Mouse (Mus musculus): Measurements from ENCODE around the gene Exog.

The Exog gene

DNA sequence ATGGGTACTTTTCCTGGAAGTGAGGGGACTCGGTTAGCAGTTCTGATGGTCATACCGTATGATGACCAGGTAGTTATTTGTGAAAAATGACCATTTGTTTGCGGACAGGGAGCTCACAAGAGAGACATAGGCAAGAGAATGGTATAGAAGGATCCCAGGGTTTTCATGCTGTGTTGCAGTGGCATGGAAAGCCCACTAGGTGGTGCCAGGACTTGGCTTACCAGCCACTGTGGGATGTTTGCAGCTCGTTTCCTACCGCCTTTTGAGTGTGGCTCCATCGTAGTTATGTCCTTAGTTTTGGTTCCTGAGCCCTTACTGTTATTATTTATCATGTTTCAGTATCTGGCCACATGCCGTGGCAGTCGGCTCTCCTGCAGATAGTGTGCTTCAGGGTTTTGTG, 15.7 kb downstream of the Exog start:
- peak in 1 of 2 experiments; percentile 67 for DNase-seq

DNA sequence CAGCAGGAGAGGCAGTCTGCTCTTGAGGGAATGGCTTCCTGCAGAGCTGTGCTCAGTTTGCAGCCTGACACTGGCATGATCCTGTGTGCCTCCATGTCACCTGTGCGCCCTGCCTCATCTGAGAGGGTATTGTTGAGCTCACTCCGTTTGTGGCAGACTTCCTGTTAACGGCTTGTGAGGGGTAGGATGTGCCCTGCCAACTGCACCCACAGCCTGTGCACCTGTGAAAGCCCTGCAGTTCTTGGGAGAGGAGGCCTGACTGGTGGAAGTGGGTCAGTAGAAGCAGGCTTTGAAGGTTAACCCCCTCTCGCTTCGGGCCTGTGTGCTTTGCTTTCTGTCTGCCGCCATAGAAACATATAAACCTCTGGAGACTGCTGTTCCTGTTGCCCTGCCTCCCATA, 20.3 kb downstream of the Exog start:
- DNase-seq: no peak

DNA sequence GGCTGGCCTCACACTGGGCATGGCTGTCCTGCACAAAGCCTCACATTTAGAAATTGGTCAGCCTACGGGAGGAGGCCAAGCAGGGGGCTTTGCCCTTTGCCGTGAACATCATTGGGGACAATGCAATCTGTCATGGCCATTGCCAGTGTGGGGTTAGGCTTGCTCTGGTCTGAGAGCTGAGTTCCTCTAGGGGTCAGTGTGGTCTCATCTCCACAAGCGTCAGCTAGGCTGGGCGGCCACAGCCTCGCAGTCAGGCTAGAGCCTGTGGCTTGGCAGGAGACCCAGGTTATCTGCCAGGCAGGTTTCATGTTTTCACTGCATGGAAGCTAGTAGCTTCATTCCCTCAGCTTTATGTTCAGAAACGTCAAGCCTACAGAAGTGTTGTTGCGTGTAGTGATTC, 20.9 kb downstream of the Exog start:
- DNase-seq: peak; percentile 54 to 69

DNA sequence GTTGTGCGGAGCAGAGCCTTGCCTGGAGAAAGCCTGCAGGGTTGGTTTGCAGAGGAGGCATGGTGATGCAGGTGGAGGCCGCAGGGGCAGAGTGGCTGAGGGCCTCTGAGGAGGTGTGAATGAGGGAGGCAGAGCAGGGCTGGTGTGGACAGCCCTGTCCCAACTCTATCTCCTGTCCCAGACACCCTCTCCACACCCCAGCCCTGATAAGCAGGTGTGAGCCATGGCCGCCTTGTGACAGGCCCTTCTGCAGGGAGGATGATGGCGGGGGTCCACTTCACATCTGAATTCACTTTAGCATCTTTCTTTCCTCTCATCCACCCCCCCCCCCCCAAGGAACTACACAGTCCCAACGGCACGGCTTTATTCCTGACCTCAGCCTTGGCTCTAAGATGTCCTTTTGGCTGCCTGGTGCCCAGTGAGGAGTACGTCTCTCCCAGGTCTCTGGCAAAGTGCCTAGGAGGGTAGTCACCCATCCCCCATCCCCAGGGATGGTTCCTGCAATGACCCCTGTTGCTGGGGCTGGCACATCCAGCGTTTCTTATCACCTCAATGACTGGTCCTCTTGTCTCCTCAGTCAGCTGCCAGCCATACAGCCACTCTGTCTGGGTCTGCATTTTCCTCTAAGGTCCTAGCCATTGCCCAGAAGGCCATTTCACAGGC, 25.1 kb downstream of the Exog start:
- no peak for DNase-seq

DNA sequence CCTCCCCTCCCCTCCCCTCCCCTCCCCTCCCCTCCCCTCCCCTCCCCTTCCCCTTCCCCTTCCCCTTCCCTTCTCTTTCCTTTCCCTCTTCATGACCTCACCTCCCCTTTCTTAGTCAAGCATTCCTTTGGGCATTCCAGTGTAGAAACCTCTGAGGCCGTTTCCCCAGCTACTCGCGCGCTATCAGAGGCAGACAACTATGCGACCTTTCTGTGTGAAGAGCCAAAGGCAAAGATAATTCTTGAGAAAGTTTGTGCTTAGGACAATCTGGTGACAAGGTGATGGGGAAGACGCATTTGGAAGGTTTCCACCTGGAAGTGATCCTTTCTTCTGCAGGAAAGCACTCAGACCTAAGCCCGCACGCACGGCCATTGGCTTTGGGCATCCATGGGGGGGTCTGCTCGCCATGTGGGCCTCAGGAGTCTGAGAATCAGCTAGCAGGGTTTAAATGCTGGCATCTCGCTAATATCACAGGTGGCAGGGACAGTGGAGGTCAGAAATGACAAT, 27.7 kb downstream of the Exog start:
- DNase-seq: no peak

DNA sequence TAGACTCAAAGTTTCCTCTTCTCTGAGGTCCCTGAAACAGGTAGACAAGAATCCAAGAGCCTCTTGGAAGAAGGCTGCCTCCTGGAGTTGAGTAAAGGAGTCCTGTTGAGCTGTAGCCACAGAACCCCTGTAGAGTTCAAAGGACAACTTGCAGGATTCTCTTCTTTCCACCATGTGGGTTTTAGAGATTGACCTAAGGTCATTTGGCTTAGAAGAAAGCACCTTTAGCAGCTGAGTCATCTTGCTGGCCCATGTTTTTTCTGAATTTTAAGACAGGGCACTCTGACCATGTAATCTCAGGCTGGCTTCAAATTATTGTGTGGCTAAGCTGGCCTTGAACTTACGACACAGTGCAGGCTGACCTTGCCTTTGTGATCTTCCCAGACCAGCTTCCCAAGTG, 28.3 kb downstream of the Exog start:
- DNase-seq: peak in 1 of 2 experiments; percentile 11

DNA sequence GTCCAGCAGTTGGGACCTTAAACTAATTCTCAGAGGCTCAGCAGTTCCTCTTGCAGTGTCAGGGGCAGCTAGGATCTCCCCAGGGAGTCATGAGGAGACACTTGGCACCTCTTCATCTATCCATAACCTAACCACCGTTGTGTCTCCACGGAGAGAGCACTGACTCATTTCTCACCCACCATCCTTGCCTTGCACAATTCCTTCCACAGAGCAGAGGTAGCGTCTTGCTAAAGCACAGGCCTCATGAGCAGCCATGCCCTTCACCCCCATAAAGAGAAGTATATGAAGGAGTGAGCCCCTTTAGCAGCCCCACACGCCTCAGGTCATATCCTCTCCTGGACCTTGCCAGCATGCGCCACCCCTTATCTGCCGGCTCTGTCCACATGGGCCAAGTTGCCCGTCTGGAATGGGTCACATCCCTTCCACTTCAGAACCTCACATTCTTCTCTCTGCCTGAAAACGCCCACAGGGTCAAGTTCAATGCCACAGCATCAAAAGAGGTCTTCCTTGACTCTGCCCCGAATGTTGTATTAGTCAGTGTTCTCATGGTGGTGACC, 28.9 kb downstream of the Exog start:
- DNase-seq: no peak

DNA sequence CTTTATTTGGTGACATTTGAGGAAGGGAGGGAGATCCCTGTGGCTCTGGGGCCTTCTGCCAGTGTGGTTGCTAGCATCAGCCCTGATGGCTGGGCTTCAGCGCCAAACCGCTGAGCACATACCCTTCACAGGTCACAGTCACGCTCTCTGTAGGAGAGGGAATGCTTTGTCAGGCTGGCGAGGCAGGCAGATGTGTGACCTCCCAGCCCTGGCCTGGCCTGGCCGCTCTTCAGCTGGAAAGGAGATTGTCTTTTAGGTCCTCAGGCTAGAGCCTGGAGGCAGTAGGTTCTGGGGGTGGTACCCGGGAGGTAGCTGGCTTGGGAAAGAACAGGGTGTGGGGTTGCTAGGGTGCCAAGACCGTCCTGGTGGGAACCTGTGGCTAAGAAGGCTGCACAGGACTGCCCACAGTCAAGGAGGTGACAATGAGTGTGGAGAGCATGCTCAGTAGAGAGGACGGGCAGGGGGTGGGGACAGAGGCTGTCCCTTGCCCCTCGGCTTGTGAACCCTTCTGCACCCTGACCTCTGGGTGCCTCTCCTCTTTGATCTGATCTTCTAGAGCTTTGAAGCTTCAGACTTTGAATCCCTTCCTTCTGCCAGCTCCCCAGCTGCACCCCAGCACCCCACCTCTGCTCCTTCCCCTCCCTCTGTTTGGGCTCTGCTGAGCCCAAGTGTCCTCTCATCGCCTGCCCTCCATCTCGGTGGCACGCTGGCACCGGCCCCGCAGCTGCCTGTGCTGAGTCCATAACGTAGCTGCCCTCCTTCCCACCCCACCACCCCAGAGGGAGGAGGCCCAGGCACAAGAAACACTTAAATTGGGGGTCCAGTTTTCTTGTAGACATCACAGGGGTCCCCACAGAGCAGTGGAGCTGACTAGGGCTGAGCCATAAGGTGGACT, 30.2 kb downstream of the Exog start:
- no peak for DNase-seq

DNA sequence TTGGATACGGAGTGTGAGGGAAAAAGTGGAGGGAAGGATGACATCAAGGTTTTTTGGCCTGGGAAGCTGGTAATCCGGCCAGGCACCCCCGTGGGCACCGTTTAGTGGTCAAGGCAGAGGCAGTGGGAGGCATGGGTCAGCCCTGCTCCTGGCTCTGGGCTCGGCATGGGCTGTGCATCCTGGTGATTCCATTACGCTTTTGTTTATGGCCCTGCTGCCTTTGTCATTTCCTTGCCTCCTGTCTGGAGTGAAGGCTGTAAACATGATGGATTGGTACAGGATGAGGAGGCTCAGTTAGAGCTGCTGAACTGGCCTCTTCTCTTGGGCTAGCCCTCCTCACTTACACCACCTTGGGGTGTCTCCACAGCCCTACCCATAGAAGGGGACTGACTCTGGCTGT, 33.0 kb downstream of the Exog start:
- DNase-seq: no peak

DNA sequence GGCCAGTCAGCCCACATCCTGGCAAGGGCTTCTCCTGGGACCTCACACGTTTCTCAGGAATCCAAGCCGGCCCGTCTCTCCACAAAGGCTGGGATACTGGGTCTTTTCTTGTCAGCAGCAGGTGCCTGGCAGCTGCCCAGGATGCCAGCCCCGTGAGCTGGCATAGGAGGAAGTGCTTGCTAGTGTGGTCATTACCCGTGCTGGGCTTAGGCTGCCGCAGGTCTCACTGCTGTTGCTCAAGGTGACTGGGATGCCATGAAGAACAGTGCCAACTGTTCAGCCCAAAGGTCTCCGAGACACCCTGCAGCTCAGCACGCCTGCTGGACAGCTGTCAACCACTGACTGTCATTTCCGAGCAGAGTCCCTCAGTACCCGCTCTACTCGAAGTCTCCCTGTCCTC, 33.6 kb downstream of the Exog start:
- peak; percentile 24 to 73 for DNase-seq

DNA sequence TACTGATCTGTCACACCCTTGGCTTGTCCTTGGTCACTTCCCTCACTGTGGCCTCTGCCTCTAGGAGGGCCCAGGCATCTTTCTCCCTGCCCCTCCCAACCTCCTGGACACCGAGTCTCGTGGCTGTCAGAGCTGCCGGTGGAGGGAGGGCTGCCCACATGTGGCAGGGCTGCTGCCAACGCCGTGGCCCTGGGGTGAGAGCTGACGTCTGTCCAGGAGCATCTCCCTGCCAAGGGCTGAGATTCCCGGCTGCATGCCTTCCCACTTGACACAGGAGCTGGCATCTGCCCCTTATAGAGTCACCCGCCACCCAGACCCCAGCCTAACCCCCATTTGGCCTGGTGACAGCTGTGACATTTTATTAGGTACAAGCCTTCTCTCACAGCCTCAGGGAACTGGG, 34.6 kb downstream of the Exog start:
- no peak for DNase-seq

DNA sequence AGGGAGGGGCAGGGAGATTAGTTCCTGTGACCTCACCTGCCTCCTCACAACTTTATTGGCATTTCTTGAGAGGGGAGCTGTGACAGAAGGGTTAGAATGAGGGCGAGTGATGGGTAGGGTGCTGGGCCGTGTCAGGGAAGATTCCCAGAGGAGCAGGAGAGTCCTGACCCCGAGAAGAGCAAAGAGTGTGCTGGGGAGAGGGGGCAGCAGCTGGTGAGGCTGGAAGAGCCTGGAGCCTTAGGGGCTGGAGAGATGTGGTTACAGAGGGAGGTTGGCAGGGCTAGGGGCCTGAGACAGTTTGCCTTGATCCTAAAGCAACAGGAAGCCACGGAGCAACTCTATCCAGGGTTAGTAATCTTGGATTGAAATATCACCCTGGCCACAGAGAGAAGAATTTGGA, 36.9 kb downstream of the Exog start:
- no peak for DNase-seq

DNA sequence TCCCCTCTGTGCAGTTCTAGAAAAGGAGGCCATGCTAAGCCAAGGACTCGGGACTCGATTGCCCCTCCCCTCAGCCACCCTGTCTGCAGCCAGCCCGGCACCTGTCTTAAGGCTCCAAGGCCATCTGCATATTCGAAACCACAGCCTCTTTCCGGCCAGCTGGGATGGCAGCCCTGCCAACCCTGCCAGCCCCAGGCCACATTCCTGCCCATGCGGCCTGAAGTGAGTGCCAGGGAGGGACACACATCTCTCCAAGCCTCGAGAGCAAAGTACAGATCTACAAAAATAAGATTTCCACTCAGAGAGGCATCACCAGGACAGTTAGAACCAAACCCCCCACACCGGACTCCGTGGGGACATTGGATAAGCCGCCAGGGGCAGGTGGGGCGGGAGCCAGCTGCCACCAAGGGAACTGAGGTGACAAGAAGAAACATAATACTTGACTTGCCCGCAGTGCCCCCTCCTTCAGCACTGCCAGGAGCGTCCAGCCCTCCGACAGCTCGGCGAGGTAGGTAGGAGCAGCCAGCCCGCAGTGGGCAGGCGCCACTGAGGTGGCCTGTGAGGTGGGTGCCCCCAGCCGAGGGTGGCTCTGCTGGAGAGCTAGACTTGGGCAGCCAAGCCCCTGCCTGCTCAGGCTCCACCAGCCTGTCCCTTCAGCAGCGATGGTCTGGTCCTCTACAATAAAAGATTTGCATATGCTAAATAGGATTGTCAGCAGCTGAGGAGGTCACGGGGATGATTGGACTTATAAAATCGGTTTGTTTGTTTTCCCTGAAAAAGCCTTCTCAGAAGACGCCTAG, 39.0 kb downstream of the Exog start:
- peak; percentile 22 to 70 for DNase-seq

DNA sequence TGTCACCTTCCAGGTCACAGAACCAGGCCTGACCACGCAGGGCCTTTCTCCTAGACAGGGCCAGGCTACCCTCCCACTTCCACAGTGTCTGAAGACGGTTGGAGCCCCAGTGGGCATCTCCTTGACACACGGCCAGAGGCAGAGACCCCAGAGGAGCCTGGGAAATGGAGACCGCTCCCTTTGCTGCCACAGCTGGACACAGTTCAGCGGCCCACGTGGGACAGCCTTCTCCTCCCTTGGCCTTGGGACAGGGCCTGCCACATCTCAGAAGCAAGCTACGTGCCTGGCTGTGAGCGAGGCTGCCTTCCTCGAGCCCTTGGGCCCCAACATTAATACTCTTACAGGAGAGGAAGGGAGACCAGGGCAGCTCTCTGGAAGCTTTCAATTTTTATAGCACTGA, 39.7 kb downstream of the Exog start:
- no peak for DNase-seq

DNA sequence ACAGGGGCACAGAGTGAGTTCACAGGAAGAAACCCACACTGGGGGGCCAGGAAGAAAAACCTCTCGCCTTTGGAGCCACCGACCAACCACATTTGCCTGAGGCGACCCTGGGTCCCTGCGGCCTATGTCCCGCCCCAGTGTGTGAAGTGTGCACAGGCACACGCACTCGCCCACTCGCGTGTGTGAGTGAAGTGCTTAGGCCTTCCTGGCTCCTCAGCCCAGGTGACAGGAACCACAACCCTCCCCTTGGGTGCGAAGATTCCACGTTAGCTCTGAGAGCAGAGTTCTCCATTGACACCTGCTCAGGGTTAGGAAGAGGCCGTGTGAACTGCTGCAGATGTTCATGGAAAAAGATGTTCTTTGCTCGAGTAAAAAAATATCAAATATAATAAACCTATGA, 40.1 kb downstream of the Exog start:
- DNase-seq: no peak

DNA sequence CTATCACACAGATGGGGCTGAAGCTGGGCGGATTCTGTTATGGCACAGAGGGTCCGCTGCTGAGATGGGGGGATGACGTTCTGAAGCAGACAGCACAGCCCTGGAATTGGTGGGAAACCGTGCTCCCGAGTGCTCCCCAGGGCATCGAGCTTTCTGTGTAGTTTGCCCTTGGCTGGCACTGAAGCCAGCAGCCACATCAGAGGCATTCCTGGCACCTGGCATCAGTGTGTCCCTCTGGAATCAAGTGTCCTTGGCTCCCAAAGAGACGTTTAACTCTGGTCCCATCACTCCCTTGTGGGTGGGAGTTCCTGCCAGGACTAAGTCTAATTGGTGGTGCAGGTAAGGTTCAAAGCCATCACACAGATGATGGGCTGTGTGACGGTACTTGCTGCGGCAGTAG, 51.6 kb downstream of the Exog start:
- DNase-seq: peak in 1 of 2 experiments; percentile 32

DNA sequence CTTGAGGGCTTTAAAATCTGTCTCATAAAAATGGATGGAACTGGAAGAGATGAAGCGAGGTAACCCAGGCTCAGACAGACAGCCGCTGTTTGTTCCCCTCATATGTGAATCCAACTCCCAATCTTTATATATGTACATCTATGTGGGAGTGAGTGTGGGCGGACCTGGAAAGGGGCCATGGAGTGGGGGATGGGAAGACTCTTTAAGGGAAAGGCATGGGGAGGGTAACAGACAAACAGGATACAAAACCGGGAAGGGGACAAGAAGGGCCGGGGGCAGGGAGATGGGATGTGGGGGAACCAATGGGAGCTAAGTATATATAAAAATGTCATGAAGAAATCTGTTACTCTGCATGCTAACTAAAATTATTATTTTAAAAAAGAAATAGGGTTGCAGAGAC, 52.2 kb downstream of the Exog start:
- DNase-seq: no peak

DNA sequence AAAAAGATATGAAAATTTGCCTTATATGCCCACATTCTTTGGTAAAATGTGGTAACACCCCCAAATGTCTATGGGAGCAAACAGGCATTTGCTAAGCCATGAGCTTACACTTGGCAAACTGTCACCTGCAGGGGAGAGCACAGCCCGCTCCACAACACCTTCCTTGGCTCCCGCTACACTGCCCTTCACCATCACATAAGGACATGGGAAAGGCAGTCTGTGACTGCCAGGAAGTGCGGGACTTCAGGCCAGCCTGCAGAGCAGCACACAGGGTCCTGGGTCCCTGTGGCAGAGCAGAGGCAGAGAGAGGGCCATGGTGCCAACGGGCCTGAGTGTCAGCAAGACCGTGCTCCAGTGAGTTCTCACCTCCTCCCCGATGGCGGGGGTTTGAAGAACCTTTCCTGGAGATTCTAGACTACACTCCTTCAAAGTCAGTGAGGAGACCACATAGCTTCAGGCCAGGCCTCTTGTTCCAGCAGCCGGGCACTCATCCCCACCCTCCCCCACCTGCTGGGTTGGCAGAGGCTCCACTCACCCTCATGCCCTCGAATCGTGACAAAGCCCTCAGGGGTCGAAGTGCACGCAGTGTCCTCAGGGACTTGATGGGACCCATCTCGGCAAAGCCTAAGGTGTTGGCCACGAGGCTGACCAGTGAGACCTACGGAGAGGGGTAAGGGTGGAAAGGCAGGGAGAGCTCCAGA, 53.0 kb downstream of the Exog start:
- peak; percentile 21 to 69 for DNase-seq

DNA sequence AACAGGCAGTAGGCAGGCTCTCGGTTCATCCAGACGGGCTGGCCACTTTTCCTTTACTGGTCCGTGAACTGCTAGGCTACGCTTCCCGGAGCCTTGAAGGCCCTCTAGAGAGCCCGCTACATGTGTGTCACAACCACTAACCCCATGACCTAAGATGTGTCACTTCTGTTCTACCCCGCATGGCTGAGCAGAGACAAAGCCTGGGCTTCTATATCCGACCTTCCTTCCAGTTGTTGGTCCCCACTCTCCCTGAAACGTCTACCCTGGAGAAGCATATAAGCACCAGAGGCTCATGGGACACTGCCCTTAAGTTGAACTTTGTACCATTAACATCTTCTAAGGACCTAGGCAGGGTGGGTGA, 53.5 kb downstream of the Exog start:
- DNase-seq: no peak

DNA sequence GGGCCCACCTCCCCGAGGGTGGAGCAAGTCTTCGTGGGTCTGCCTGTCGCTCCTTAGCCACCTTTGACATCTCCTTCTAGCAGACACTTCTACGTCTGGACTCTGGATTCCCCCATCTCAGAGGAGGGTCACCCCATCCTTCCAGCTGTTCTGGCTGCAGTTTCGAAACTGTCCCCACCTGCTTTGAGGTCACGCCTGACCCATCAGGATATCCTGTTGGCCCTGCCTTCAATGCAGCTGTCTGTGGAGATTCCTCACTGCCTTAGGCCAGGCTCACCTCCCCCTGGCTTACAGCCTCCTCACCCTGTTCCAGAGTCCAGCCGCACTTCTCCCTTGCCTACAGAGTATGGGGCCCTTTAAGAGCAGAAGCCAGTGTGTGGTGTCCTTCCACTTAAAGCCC, 54.1 kb downstream of the Exog start:
- no peak for DNase-seq

DNA sequence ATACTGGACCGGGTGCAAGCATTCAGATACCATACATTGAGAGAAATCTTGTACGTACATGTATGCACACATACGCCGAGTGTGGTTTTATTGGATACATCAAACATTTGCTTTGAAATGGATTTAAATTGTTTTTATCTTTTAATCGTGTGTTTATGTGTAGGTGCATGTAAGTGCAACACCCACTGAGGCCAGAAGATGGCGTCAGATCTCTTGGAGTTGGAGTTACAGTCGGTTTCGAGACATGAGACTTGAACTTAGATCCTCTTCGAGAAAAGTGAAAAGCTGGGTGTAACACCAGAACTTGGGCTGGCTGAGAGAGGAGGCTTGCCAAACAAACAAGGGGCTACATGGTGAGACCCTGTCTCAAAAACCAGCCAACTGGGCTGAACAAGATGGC, 58.9 kb downstream of the Exog start:
- DNase-seq: no peak

DNA sequence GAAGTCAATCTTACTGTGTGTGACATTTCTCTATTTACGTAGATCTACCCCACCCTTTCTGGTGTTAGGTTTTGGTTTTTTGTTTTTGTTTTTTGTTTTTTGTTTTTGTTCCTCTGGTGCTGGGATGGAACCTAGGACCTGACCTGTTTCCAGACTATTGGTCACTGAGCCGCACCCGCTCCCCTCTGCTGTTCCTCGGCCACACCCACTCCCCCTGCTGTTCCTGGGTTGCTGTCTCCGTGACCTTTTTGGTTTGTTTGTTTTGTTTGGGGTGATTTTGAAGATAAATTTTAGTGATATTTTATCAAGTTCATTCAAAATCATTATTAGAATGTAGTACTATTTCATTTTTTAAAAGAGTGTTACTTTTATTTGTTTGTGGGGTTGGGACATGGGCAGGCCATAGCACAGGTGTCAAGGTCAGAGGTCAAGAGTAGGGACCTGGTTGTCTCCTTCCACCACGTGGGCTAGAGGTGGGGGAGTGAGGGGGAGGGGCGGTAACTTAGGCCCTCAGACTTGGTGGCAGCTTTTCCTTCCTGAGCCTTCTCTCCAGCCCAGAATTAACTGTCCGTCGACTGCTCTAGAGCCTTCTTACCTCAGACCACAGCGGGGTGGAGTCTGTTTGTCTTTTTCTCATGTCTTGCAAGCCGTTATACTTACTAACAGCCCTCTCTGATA, 60.4 kb downstream of the Exog start:
- no peak for DNase-seq

Measured in kidney, postnatal 25 days (tissue).